ENCODE assay signal across 13 mouse cellular contexts in genomic region chr2:71387766-71388165, GRCm38 (mm10).
"Had no signal": no experiment of that assay in that cellular context is flagged by ENCODE, and none has a peak within 500 bp of the region (broad histone marks: within the 10 kb centered on the region; RNA-seq: fewer than 3 reads in every experiment).

No protein-coding gene starts in this region.

- H3K4me3 ChIP-seq: megakaryocyte, embryonic 14.5 days; midbrain, embryonic 15.5 days; neural tube, embryonic 12.5 days had no signal

- H3K9ac ChIP-seq: lung, embryonic 14.5 days; midbrain, embryonic 15.5 days; neural tube, embryonic 12.5 days had no signal

- H3K9me3 ChIP-seq: liver, embryonic 15.5 days; megakaryocyte, embryonic 14.5 days; midbrain, embryonic 15.5 days; neural tube, embryonic 12.5 days had no signal

- H3K27me3 ChIP-seq: liver, embryonic 15.5 days; megakaryocyte, embryonic 14.5 days; midbrain, embryonic 15.5 days; neural tube, embryonic 12.5 days had no signal

- H3K27ac ChIP-seq: liver, embryonic 15.5 days; midbrain, embryonic 15.5 days; neural tube, embryonic 12.5 days had no signal

- ATAC-seq: midbrain, embryonic 15.5 days had no signal

- H3K4me2 ChIP-seq: midbrain, embryonic 11.5 days had no signal

- DNase-seq: kidney, postnatal 14 days; left cerebral cortex, postnatal 4 days; lung, embryonic 14.5 days; lung, postnatal 14 days; retina, postnatal 1 day; right cerebral cortex, postnatal 4 days; spleen, adult 18-20 months; thymus, postnatal 4 days had no signal
